Mouse (Mus musculus) heart, adult 2 months (tissue): ENCODE measurements around the gene Cdkl2.

Experiments
- CTCF ChIP-seq: fragments of 200-600 bp; IDR thresholded peaks from 2 replicates; pipeline ENCODE4 v1.8.1; 2022; ENCODE audit warnings: antibody characterized with exemption, mild to moderate bottlenecking, moderate library complexity
- POLR2A ChIP-seq: fragments of 200-500 bp; IDR thresholded peaks from 2 replicates; pipeline ENCODE4 v1.6.1; 2011; ENCODE audit warnings: mild to moderate bottlenecking, low read depth, low read length, control low read depth; ENCODE audit not compliant: insufficient read depth

GRCm38 (mm10) chr5:91987799-91988198 lies 55.9 kb downstream of the Cdkl2 start:
- TF ChIP-seq POLR2A (no peak), CTCF (no peak)
